Comparison of ENCODE assay signal across 19 mouse cellular contexts in the genomic region with DNA sequence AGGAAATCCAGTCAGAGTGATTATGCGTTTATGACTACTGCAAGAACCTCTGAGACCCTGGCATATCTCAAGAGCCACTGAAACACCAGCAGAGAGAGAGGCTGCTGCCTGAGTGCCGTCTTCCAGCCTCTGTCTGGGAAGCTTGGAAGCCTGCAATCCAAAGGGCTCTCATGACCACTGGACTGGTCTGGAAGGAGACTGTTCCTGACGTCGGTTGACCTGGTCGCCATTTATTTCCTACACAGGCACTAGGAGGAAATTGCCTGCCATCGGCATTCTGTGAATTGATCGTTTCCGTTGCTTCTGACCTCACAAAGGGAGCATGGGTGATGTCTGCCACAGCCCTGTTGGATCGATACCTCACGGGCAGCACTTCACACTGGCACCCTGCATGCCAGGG. TPM values are rescaled to one million over a fixed set of nuclear protein-coding genes. Genes with fewer than 3 reads are reported as not detected.
A peak's percentile ranks its signal among the peaks of the same experiment; 100 is the strongest.
DNase-seq lines count a peak whose midpoint lies in the region; ATAC-seq and TF ChIP-seq lines count a peak whose summit lies in the region.
"Had no signal": no experiment of that assay in that cellular context is flagged by ENCODE, and none has a peak within 500 bp of the region (broad histone marks: within the 10 kb centered on the region; RNA-seq: fewer than 3 reads in every experiment).

No protein-coding gene starts in this region.

- no peaks in the 10 kb centered on the region for H3K9me3 ChIP-seq in heart, postnatal 0 days (replicated peaks; ENCODE audit: control insufficient read depth, low read length)
- no peaks in the 10 kb centered on the region for H3K9me3 ChIP-seq in lung, embryonic 15.5 days
- H3K9me3 ChIP-seq: embryonic facial prominence, embryonic 13.5 days; forebrain, embryonic 12.5 days; hindbrain, embryonic 12.5 days had no signal

- no peak for ATAC-seq in heart, postnatal 0 days (ENCODE audit: insufficient read depth, low read depth)
- no peak for ATAC-seq in lung, embryonic 15.5 days (ENCODE audit: borderline replicate concordance, extremely low read depth, low FRiP score, low TSS enrichment)
- ATAC-seq: forebrain, embryonic 16.5 days; hindbrain, embryonic 16.5 days; inflammation-experienced regulatory T-cells, adult 6 months had no signal

- H3K4me3 ChIP-seq in heart, postnatal 0 days (ENCODE audit: low read depth, low read length) = no peak overlapping the region
- H3K4me3 ChIP-seq in lung, embryonic 15.5 days = no peak overlapping the region
- no peak overlapping the region for H3K4me3 ChIP-seq in thymus, adult 2 months (ENCODE audit: control insufficient read depth, insufficient read depth, low read length)
- H3K4me3 ChIP-seq: embryonic facial prominence, embryonic 13.5 days; forebrain, embryonic 12.5 days; hindbrain, embryonic 12.5 days had no signal

- no peak overlapping the region for H3K9ac ChIP-seq in heart, postnatal 0 days (replicated peaks; ENCODE audit: low read depth, low read length)
- H3K9ac ChIP-seq in lung, embryonic 15.5 days = no peak overlapping the region
- H3K9ac ChIP-seq: embryonic facial prominence, embryonic 13.5 days; forebrain, embryonic 12.5 days; hindbrain, embryonic 12.5 days had no signal

- peaks cover 53% of the 10 kb centered on the region for H3K4me1 ChIP-seq in heart, postnatal 0 days (ENCODE audit: control insufficient read depth, insufficient read depth)
- peaks cover 76% of the 10 kb centered on the region for H3K4me1 ChIP-seq in lung, embryonic 15.5 days
- peaks cover 80% of the 10 kb centered on the region for H3K4me1 ChIP-seq in thymus, adult 2 months (replicated peaks; ENCODE audit: control insufficient read depth, insufficient read depth, low read length)

- no peak for TF ChIP-seq EP300 in heart, postnatal 0 days (IDR thresholded peaks at IDR 0.05; ENCODE audit: low read depth)

- DNase-seq in cerebellum, adult 9-11 months = peak; percentile 29
- DNase-seq in cerebellum, postnatal 10 days = no peak
- no peak for DNase-seq in heart, postnatal 0 days (ENCODE audit: low spot score)
- no peak for DNase-seq in heart, adult 11 months
- no peak for DNase-seq in lung, postnatal 10 days
- DNase-seq in thymus, adult 2 months = no peak
- DNase-seq in thymus, postnatal 25 days = no peak
- DNase-seq: adrenal gland, adult 2 months; adrenal gland, postnatal 25 days; cerebellum, postnatal 36 days; gastrocnemius, postnatal 10 days; heart, postnatal 4 days had no signal

- no peak overlapping the region for H3K4me2 ChIP-seq in heart, postnatal 0 days (ENCODE audit: low read depth, low read length)
- no peak overlapping the region for H3K4me2 ChIP-seq in lung, embryonic 15.5 days
- H3K4me2 ChIP-seq: embryonic facial prominence, embryonic 13.5 days; forebrain, embryonic 12.5 days; hindbrain, embryonic 12.5 days had no signal

- TF ChIP-seq POLR2A in thymus, adult 2 months (IDR thresholded peaks at IDR 0.05; ENCODE audit: control insufficient read depth, extremely low read depth, insufficient read depth, low read length, poor library complexity) = no peak

- H3K27me3 ChIP-seq in heart, postnatal 0 days (ENCODE audit: control insufficient read depth, insufficient read depth, low read length) = no peaks in the 10 kb centered on the region
- H3K27me3 ChIP-seq in lung, embryonic 15.5 days = no peaks in the 10 kb centered on the region
- H3K27me3 ChIP-seq in thymus, adult 2 months (ENCODE audit: control insufficient read depth, insufficient read depth, low read length) = no peaks in the 10 kb centered on the region
- H3K27me3 ChIP-seq: embryonic facial prominence, embryonic 13.5 days; forebrain, embryonic 12.5 days; hindbrain, embryonic 12.5 days had no signal

- H3K27ac ChIP-seq in heart, postnatal 0 days (ENCODE audit: low read depth) = peak overlapping the region; percentile 75; the same call in 1 of the 2 replicates
- peak overlapping the region; percentile 90 for H3K27ac ChIP-seq in lung, embryonic 15.5 days
- H3K27ac ChIP-seq in thymus, adult 2 months (ENCODE audit: control insufficient read depth, insufficient read depth, low read length) = peak overlapping the region; percentile 94
- H3K27ac ChIP-seq: embryonic facial prominence, embryonic 13.5 days; forebrain, embryonic 12.5 days; hindbrain, embryonic 12.5 days had no signal

- WGBS in heart, postnatal 0 days = 67% methylated on average over 10 of the region's 10 CpGs
- 63% methylated on average over 10 of the region's 10 CpGs for WGBS in lung, embryonic 15.5 days
- WGBS in thymus, adult 2 months = 95% methylated on average over 10 of the region's 10 CpGs

- no peaks in the 10 kb centered on the region for H3K36me3 ChIP-seq in heart, postnatal 0 days (replicated peaks; ENCODE audit: control insufficient read depth, insufficient read depth, low read length)
- no peaks in the 10 kb centered on the region for H3K36me3 ChIP-seq in lung, embryonic 15.5 days
- H3K36me3 ChIP-seq in thymus, adult 2 months (ENCODE audit: control insufficient read depth, insufficient read depth, low read length) = no peaks in the 10 kb centered on the region
- H3K36me3 ChIP-seq: embryonic facial prominence, embryonic 13.5 days; forebrain, embryonic 12.5 days had no signal

- no peak for TF ChIP-seq CTCF in heart, postnatal 0 days (IDR thresholded peaks at IDR 0.05; ENCODE audit: low read depth)
- no peak for TF ChIP-seq CTCF in thymus, adult 2 months (IDR thresholded peaks at IDR 0.05; ENCODE audit: borderline replicate concordance, control insufficient read depth, extremely low read depth, insufficient read depth, low read length, poor library complexity)

RNA-seq across cellular contexts. Expression of gene Cerk, which starts 9.8 kb away (rescaled TPM):
- 25.3 and 28.2 TPM in 2 replicates for total RNA-seq in heart, postnatal 0 days (2014; rRNA removed; ENCODE audit: low replicate concordance)
- polyA plus RNA-seq in heart, postnatal 0 days (2015; fragmentation: Nextera tagmentation; extraction: Ambion mirVana) = 12.1 and 14.5 TPM in 2 replicates
- 26.6 and 27.8 TPM in 2 replicates for polyA plus RNA-seq in lung, embryonic 15.5 days (2015; fragmentation: Nextera tagmentation; extraction: Ambion mirVana)
- polyA plus RNA-seq in thymus, adult 2 months (2012; rRNA removed) = 178 and 180 TPM in 2 replicates

RNA-seq across cellular contexts. Expression of gene Tbc1d22a, which starts 38.1 kb away (rescaled TPM):
- total RNA-seq in heart, postnatal 0 days (2014; rRNA removed; ENCODE audit: low replicate concordance) = 26.6 and 31.4 TPM in 2 replicates
- polyA plus RNA-seq in heart, postnatal 0 days (2015; fragmentation: Nextera tagmentation; extraction: Ambion mirVana) = 9.7 and 10.0 TPM in 2 replicates
- polyA plus RNA-seq in lung, embryonic 15.5 days (2015; fragmentation: Nextera tagmentation; extraction: Ambion mirVana) = 10.3 and 12.4 TPM in 2 replicates
- 53.1 and 56.5 TPM in 2 replicates for polyA plus RNA-seq in thymus, adult 2 months (2012; rRNA removed)
